Mouse (Mus musculus) cerebellum, postnatal 4 days (tissue): ENCODE data around the gene Slfn9.
"Not testable (repeated sequence)": the region's sequence is repeated elsewhere in the genome, so short reads cannot be mapped to it uniquely, and the experiment has no call there.

Experiments used
- DNase-seq, 2 experiments: peaks; one replicate each; pipeline ENCODE4 v3.0.0; 2022; ENCODE audit warnings: low spot score in 2 of 2, mixed read lengths in 1 of 2

Slfn9 gene

DNA sequence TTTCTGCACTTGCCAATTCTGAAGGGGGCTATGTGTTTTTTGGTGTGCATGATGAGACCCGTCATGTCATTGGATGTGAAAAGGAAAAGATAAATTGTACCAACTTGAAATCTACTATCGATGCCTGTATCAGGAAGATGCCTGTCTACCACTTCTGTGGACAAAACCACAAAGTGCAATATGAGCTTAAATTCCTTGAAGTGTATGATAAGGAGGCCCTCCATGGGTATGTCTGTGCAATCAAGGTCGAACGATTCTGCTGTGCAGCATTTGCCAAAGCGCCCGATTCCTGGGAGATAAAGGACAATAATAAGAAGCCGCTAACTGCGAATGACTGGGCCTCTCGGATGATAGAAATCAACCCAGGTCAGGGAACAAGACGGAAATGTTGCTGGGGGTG, 34.7 kb downstream of the Slfn9 start:
- DNase-seq = no peak

DNA sequence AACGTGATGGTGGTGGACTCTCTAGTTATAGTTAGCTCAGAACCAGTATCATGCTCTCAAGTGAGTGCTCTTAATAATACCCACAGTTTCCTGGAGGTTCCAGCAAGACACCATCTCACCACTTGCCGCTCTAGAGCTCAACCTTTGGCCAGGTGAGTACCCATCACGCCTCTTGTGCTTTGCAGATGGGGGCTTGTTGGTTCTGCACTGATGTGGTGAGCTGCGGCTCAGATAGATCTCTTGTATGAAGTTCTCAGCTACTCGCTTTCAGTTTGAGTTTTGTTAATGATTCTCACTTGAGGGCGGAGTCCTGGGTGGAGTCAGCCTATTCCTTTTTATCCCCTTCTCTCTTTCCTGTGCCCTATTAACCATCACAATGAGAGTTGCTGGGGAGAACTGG, 37.0 kb downstream of the Slfn9 start:
- DNase-seq = no peak

GRCm38 (mm10) chr11:82952612-82953542, 38.8 kb downstream of the Slfn9 start:
- DNase-seq = no peak

DNA sequence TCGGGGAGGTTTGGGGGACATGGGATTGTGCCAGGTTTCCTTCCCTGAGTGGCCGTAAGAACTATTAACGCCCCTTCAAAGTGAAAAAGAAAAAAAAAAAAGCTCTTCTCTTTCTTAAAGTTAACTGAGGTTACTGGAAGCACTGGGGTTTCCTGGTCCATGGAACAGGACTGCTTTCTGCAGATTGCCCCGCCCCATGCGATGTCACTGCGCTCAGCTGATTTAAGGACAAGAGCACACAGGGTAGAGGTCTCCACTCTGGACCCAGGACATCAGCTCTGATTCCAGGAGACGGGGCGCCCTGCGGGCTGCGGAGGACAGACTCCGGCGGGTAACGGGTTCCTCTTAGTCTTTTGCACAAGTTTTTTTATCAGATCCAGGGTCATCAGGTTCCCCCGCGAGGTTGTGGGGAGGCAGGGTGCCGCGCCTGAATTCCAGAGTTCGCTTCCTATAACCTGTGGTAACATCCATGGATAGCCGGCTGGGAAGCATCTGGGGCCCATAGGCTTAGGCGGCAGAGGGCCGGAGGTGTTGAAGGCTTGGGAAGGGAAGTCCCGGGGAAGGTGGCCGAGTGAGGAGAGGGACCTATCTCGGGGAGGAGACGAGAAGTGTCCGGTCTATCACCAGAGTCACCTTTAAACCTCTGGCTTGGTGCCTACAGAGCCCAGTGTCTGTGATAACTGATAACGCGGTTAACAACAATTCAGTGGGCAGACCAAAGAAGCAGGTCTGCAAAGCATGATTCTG, 39.6 kb downstream of the Slfn9 start:
- no peak for DNase-seq

DNA sequence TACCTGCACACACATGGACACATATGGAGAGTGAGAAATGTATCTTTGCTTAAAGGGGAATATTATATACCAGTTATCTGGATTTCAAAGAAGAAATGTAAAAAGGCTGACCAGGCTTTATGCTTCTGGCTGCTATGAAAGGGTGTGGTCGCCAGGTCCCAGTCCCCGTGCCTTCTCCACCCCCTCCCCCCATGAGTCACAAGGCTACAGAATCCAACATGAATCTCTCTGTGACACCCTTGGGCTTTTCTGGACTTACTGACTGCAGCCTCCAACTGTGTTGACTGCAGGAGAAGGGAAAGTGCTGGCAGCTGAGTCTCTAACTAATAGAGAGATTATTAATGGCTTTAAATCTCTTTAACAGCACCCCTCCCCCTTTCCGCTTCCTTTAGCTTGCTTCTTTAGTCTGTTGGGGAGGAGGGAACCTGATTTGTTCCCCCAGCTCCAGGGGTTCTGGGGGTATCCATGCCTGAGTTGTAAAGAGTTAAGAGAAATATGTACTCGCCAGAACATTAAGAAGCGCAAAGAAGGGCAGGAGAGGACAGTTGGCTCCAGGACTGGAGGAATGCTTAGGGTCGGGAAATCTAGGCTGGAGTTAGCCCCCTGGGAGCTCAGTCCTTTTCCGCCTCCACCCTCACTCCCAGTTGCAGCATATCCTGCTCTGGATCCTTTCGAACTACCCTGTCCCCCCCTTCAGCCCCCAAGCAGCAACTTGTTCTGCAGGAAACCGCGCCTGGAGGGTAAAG, 40.7 kb downstream of the Slfn9 start, which contains the start of gene Slfn5:
Slfn5 (plus strand) TSS at position 614 of the 746 bp plus-strand sequence.
- DNase-seq = no peak

GRCm38 (mm10) chr11:82949036-82949435, 42.6 kb downstream of the Slfn9 start:
- no peak for DNase-seq

DNA sequence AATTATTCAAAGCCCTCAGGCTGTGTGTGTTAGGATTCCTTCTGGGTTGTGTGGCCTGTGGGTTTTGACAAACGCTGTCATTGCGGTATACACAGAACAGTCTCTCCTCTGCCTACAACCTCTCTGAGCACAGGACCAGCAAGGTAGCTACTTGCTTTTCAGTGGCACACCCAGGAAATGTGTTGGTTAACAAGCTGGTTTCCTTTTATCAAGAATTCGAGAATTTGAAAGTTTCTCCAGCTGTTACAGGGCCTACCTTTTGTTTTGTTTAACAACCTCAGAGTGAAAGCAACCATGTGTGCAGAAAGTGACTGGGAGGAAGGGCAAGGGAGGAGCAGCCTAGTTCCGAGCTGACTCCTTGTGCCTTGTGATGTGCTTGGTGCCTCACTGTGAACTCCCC, 44.2 kb downstream of the Slfn9 start:
- DNase-seq = no peak

- DNase-seq = no peak
Measured at GRCm38 (mm10) chr11:82945636-82946035, 46.0 kb downstream of the Slfn9 start.

- no peak for DNase-seq
Measured at GRCm38 (mm10) chr11:82943336-82943735, 48.3 kb downstream of the Slfn9 start.

DNA sequence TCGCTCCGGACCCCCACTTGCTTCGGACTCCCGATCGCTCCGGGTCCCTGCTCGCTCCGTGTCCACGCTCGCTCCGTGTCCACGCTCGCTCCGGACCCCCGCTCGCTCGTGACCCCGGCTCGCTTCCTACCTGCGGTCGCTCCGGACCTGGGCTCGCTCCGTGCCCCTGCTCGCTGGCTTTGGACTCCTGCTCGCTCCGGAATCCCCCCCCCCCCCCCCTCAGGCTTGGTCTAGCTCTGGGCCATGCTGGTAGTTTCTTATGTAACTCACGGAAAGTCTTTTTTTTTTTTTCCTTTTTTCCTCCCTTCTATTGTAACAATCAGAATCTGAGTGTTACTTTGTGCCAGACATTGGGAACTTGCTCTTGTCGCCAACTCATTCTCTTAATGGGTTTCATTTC, 58.4 kb downstream of the Slfn9 start:
- no peak for DNase-seq

DNA sequence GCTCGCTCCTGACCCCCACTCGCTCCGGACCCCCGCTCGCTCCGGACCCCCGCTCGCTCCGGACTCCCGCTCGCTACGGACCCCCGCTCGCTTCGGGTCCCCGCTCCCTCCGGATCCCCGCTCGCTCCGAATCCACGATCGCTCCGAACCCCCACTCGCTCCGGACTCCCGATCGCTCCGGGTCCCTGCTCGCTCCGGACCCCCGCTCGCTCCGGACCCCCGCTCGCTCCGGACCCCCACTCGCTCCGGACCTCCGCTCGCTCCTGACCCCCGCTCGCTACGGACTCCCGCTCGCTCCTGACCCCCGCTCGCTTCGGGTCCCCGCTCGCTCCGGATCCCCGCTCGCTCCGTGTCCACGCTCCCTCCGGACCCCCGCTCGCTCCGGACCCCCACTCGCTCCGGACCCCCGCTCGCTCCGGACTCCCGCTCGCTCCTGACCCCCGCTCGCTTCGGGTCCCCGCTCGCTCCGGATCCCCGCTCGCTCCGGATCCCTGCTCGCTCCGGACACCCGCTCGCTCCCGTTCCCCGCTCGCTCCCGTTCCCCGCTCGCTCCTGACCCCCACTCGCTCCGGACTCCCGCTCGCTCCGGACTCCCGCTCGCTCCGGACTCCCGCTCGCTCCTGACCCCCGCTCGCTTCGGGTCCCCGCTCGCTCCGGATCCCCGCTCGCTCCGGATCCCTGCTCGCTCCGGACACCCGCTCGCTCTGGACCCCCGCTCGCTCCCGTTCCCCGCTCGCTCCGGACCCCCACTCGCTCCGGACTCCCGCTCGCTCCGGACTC, 59.8 kb downstream of the Slfn9 start:
- DNase-seq = not testable (repeated sequence)

GRCm38 (mm10) chr11:82931161-82931560, 60.5 kb downstream of the Slfn9 start:
- not testable (repeated sequence) for DNase-seq

DNA sequence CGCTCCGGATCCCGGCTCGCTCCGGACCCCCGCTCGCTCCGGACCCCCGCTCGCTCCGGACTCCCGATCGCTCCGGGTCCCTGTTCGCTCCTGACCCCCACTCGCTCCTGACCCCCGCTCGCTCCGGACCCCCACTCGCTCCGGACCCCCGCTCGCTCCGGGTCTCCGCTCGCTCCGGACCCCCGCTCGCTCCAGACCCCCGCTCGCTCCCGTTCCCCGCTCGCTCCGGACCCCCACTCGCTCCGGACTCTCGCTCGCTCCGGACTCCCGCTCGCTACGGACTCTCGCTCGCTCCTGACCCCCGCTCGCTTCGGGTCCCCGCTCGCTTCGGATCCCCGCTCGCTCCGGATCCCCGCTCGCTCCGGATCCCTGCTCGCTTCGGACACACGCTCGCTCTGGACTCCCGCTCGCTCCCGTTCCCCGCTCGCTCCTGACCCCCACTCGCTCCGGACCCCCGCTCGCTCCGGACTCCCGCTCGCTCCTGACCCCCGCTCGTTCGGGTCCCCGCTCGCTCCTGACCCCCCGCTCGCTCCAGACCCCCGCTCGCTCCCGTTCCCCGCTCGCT, 61.2 kb downstream of the Slfn9 start:
- not testable (repeated sequence) for DNase-seq

DNA sequence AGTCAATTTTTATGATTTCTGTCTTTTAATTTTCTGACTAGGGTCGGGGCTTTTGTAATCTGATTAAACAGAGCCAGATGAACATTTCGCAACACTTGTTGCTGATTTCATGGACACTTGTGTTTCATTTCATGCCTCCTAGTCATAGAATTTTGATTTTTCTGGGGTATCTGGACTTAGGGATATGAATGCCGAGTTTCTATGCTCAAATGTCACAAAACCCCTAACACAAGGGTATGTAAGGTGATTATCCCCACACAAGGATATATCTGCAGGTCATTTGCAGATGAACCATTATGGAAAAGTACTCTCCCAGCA, 62.0 kb downstream of the Slfn9 start:
- DNase-seq = no peak

DNA sequence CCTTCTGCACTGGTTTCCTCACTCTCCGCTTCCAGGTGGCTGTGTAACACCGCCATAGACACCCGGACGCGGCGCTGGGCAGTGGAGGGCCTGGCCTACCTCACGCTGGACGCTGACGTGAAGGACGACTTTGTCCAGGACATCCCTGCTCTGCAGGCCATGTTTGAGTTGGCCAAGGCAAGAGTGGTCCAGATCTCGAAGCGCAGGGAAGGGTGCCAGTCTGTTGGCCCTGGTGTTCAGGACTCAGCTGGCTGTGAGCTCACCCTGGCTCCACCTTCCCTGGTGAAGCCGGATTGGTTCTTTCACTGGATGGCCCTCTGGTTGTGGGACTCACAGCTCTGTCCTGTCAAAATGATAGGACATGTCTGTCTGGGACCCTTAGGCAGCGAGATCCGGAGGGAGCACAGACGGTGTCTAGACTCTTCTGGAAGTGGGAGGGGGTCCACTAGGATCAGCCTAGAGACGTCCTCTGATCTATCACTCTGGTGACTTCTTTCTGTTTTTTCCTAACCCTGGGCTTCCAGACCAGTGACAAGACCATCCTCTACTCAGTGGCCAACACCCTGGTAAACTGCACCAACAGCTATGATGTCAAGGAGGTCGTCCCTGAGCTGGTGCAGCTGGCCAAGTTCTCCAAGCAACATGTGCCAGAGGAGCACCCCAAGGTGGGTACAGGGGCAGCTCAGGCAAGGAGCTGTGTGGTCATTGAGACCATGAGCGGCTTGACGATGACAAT, 62.6 kb downstream of the Slfn9 start:
- no peak for DNase-seq
